Mouse (Mus musculus): ENCODE measurements around the gene Gm45623.

GRCm38 (mm10) chr13:56773262-56773870 lies 19.7 kb upstream of the Gm45623 start:
- TF ChIP-seq CTCF (IDR thresholded peaks at IDR 0.05; ENCODE audit: control insufficient read depth, insufficient read depth, insufficient read length): no peak
- TF ChIP-seq CEBPB (IDR thresholded peaks at IDR 0.05; ENCODE audit: low read depth): no peak
